Mouse (Mus musculus) activated CD4-positive, CD25-positive, alpha-beta regulatory T cell, adult 4 months (primary cell): ENCODE measurements around the gene F12. TPM values are rescaled to one million over a fixed set of nuclear protein-coding genes. Genes with fewer than 3 reads are reported as not detected.

Source experiments
- ATAC-seq: one replicate; pipeline ENCODE4 v1.8.0; 2017
- polyA plus RNA-seq, 2 experiments: library from polyadenylated mRNA; unstranded; fragments of 100-300 nt; shearing (Covaris generic); gene quantifications; one replicate each; pipeline ENCODE4 v1.2.1; 2017

F12 gene
- not detected for polyA plus RNA-seq

DNA sequence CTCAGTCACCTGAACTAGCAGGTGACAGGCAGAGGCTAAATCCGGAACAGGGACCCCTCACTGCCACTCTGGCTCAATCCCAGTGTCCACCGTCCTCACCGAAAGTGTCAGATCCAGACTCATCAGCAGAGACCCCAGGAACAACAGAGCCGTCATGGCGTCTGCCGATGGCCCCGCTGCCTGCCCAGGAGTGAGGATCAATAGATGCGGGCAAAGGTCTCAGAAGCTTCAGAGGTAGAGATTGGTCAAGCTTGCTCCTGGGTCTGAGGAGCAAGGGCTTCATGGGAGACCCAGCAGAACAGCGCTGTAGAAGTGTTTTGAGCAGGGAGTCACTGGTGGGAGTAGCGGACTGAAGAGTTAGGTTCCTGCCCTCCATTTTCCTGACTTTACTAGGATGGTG lies at the start of gene F12:
Gene F12, minus strand, starts transcription at position 181 of the 400 bp plus-strand sequence.
- ATAC-seq: no peak

DNA sequence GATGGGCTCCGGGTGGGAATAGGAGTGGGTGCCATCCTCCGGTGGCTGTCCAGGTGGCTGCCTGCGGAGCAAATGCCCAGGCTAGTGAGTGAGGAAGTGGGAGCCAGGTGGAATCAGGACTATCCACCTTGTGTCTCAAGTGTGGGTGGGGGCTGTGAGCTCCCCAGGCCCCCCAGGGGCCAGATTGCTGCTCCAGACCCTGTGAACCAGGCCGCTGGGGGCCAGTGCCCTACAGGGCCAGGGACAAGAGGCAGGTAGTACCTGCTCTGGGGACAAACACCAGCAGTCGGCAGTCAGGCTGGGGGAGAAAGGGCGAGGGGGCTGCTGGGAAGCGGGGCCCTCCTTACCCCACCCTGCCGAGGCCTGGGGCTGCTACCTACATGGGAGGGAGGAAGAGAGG lies 49.7 kb upstream of the F12 start:
- ATAC-seq: no peak

DNA sequence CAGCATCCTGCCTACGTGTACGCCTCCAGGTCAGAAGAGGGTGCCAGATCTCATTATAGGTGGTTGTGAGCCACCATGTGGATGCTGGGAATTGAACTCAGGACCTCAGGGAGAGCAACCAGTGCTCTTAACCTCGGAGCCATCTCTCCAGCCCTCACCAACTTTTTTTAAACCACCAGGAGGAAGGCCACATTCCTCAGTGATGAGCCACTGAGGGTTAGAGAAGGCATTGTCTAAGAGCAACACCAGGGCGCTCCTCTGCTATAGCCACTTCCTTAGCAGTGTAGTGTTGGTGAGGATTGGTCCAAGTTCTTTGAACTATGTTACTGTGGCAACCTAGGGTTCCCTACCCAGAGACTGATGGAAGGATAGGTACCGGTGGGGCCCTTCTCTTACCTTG lies 49.2 kb upstream of the F12 start:
- no peak for ATAC-seq

DNA sequence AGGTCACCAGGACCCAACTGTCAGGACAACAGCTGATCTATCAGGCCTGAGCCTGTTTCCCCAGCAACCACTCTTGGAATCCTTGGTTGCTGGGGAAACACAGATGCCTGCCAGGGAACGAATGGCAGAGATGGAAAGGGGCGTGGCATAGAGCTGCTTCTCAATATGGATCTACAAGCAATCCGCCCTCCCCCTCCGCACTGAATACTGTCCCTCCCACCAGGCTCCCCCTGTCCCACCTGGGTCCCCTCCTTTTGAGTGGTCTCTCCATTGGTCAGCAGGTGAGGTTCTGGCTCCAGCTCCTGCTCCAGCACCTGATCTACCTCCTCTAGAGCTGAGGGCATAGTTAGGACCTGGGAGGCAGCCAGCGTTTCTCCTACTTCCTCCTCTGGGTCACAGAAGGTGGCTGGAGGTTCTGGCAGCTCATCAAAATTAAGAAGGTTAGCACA lies 48.1 kb upstream of the F12 start:
- no peak for ATAC-seq

DNA sequence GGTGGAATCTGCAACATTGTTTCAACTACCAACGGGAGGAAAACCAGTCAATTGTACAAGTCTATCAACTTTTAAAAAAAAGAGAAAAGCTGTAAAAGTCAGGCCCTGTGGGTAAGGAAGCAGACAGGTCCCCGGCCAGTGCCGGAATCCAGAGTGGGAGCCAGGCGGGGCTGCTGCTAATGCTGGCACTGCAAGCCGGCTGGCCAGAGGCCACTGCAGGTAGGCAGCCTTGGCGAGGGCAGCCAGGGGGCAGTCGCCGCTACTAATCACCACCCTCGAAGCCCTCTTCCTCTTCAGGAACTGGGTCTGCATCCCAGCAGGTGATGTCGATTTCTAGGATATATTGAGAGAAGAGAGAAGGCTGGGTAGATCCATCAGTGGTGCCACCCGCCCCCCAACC lies 47.4 kb upstream of the F12 start:
- no peak for ATAC-seq

DNA sequence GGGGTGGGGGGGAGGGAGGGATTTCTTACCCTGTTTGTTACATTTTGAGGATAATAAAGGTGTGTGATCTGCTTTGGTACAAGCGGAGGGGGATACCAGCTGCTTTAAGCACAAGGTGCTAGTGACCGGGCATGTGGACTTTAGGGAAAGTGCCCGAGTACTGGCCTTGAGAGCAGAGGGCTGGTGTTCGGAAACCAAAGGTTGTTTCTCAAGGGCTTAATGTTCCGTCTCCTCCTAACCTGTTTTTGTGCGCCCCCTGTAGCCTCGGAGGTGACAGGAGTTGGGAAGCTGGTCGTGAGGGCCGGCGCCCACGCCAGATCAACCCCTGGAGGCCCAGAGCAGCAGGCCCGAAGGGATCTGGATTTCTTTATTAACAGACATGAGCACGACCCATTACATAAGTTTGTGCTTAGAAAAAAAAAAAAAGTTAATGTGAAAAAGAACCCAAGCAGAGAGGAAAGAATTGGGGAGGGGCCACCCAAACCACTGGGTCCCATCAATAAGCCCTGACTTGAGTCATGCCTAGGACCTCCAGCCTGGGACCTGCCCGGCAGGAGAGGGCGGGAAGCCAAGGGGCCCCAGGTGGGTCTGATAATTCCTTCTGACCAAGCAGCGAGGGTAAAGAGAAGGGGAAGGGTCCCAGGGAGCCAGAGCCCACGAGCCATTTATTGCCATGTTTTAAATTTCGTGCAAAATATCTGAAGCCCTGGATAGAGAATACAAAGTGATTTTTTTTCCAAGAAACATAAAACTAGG lies 46.7 kb upstream of the F12 start:
- ATAC-seq: no peak

DNA sequence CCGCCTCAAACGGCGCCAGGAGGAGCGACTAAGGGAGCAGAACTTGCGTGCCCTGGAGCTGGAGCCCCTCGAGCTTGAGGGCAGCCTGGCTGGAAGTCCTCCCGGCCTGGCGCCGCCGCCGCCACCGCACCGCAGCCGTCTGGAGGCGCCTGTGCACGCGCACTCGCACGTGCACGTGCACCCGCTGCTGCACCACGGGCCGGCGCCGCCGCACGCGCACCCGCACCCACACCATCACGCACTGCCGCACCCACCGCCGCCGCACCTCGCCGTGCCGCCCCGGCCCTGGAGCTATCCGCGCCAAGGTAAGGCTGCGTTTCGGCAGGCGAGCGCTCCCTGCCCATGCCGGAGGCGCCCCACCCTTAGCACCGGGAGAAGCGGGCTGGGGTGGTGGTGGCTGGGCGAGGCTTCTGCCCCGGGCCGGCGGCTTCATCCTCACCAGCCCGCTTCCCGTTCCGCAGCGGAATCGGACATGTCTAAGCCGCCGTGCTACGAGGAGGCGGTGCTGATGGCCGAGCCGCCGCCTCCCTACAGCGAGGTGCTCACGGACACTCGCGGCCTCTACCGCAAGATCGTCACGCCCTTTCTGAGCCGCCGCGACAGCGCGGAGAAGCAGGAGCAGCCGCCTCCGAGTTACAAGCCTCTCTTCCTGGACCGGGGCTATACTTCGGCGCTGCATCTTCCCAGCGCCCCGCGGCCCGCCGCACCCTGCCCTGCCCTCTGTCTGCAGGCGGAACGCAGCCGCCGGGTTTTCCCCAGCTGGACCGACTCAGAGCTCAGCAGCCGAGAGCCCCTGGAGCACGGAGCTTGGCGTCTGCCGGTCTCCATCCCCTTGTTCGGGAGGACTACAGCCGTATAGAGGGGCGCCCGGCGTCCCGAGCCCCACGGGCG lies 45.8 kb upstream of the F12 start:
- ATAC-seq: peak; percentile 17

DNA sequence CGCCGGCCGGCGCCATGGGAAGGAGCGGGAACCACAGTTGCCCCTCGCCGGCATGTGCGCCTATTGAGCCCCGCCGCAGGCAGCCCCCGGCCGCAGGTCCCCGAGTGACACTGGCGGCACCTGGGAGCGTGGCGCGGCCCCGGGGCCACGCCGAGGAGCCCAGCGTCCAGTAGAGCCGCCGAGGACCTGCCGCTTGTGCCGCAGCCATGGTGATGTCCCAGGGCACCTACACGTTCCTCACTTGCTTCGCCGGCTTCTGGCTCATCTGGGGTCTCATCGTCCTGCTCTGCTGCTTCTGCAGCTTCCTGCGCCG lies 45.2 kb upstream of the F12 start:
- ATAC-seq: no peak

DNA sequence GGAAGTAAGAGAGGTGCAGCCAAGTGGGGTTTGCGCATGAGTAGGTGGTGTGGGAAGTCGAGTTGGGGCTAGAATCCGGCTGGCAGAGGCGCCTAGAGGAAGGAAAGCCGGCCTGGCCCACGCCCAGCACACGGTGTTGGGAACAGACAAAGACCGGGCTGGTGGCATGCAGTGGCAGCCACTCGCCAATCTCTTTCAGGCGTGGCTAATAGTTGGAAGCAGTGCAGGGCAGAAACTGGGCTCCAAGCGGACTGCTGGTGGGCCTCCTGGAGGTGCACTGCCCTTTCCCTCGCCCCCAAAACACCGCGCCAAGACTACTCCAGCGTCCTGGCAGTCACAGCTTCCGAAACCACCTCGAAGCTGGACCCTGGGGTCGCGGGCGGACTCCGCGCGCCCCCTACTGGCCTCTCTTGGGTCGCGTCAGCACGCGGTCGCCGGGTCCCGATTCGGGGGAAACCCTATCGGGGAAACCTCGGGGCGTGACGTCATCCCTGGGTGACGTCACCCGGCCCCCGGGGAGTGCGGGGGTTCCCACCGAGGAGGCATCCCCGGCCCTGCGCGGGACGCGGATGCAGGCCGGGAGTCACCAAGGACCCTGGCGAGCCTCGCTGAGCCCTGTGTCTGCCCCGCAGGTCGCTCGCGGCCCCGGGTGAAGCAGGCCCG lies 44.7 kb upstream of the F12 start:
- ATAC-seq: peak; percentile 64

DNA sequence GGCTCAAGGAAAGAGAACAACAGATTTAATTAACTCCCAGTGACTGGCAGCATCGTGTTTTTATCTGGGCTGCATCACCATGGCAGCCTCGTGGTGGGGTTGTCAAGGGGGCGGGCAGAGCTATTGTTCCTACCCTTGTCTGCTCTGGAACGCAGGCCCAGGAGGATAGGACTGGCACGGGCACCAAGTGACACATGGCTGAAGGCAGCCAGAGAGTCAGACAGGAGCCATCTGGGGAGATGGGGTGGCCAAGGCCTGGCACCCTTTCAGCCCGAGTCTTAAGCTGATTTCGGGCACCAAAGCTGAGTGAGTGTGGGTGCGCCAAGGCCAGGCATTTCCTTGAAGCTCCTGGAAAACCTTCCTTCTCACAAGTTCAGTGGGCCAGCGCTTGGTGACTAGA lies 43.8 kb upstream of the F12 start:
- no peak for ATAC-seq

DNA sequence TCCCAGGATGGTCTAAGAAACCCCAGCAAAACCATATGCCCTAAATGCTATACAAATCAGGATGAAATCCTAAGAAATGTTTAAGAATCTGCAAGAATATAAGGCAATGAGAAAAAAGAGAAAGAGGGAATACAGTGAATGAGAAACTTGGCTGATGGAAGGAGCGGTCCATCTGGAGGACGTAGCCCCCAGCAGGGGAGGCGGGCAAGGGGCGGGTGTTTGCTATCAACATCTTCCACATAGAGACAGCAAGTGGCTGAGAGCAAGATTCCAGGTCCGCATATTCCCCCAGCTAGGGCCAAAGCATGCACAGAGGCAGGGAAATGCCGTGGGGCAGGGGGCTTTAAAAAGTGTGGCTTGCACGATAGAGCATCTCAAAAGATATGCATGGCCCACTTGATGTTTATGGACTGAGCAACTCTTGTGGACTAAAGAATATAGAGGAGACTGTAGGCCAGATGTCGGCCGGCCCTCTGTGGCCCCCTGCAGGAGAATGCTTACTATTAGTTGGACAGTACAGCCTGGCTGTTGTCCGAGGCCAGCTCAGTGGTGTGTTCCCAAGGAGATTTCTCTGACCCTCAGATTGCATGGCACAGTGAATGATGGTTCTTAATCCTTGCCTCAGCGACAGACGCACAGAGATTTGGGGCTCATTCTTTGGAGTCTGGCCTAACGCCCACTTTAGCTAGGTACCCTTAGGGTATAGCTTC lies 42.4 kb upstream of the F12 start:
- no peak for ATAC-seq

DNA sequence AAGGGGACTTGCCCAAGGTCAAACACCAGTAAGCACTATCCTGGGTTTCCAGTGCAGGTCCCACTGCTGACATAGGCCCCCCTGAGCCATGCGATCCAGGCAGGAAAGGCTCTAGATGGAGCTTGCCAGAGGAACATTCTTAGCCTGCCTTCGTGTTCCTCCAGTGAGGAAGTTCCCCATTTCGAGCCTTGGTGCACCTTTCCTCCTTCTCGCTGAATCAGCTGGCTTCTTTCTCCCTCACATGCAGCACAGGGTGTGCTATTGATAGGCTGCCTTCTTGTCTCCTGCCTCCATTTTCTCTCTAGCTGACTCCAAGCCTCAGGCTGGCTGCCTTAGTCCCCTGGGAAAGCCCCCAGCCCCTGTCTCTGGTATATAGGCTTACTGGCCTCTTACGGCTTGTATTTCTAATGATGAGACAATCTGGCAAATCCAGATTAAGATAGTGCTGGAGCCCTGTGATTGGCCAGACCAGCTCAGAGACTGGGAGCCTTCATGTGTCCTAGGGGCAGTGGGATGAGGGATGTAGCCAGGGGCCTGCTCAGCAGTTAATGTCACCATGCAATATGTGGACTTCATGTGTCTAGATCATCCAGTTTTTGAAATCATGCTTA lies 39.3 kb upstream of the F12 start:
- no peak for ATAC-seq

DNA sequence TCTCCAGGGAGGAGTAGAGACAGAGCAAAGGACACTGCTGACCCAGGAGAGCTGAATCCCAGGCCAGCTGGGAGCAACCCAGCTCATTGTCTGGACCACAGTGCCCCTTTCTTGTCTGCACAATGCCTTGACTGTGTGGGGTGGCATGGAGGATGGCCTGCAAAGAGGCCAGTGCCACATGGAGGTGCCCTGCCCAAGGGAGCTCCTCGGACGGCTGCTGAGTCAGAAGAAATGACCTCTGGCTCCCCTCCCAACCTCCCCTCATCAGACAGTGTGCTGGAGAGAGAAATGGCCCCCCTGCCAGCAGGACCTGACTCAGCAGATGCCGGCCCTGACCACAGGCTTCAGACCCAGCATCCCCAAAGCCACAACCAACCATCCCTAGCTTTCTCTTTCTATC lies 38.6 kb upstream of the F12 start:
- ATAC-seq: no peak

DNA sequence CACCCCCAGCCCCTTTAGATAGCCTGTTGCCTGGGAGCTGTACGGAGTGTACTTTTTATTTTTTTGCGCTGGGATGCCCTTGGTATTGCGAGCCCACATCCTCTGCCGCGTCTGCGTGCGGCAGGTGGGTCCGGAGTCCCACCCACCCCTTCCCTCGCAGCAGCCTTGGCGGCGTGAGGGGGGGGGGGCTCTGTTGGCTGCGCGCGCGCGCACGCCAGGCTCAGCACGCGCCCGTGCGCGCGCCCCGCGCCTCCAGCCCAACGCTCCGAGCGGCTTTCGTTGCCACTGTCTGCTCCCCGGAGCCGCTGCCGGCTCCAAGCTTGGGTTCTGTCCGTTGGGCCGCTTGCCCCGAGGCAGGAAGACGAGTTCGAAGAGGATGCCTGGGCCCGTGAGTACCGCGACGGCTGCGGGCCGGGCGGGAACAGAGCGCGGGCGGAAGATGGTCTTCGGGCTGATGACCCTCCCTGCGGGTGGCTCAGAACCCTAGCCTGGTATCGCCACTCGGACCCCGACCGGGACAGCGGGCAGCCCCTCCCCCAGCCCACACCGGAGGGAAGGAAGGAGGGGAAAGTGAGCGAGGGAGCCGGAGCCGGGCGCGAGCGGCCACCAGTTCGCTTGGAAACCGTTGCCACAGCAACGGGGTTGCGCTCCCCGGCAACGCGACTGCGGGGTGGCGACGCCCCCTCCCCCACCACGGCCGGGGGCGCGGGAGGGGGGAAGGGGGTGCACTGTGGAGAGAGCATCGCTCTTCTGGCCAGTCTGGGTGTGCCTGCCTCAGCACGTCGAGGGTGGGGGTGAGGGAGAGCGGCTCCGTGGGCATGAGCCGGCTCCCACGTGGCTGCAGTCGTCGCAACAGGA lies 37.7 kb upstream of the F12 start, which contains the start of gene Prr7:
Gene Prr7, plus strand, starts transcription at position 241 of the 858 bp plus-strand sequence.
- peak; percentile 62 for ATAC-seq

DNA sequence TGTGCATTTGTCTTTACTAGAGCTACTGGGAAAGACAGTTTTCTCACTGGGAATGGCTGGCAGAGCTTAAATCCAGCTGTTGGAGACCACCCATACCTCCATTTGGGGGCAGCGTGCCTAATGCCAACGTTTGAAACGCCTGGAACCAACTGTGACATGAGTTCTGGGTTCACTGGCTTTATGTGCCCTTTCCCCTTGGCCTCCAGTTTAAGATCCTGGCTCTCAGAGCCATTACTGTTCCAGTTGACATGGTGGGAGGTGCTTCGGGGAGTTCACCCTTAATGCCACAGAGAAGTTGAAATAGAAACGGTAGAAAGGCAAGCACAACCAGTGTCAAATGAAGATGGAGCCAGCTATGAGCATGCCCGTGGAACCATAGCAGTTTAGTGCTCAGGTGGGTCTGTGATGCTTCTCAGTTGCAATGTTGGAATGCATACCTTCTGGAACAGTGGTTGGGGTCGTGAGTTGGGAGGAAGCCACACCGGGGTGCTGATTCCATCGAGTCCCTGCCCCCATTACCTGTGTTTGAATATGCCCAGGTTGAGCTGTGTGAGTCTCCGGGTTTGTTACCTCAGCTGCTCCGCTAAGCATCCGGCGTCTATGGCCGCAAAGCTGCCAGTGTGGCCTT lies 36.9 kb upstream of the F12 start:
- ATAC-seq: peak; percentile 8

DNA sequence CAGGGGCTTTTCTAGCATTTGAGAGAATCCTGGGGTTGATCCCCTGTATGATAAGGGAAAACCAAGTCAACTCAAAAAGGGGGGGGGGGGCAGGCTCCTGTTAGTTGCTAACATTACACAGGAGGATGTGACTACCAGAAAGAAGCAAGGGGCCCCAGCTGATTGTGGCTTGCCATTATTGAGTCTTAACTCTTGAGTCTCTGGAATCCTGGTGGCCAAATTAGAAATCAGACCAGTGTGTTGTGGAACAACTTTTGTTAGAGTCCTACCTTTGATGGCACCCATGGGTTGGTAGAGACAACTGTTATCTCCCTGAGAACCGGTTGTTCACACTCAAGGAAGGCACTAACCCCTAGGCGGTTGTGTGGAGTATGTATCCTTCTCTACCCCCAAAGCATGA lies 36.4 kb upstream of the F12 start:
- no peak for ATAC-seq

DNA sequence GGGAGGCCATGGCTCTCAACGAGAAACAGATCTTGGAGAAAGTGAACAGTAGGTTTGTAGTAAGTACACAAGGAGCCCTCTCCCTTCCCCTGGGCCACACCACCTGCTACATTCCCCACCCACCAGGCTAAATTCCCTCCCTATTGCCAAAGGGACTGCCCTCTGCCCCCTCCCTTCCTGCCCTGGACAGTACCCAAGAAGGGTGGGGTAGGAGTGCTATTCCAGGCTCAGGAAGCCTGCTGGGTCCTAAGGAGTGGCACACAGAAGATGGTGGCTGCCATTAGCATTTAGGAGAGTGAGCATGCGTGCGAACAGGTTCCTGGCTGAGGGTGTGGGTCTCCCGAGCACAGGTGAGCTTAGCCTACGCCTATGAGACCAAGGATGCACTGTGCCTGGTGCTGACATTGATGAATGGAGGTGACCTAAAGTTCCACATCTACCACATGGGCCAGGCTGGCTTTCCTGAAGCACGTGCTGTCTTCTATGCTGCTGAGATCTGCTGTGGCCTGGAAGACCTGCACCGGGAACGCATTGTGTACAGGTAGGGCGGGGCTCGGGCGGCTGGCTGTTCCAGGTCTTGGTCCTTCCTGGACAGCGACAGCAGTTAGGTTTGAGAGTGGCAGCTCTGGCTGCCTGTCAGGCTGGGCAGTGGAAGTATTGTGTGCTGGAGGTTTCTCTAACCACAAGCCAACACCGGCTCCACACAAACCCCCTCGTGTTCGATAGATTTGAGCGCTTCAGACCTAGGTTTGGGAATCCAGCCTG lies 25.4 kb upstream of the F12 start:
- ATAC-seq: no peak

DNA sequence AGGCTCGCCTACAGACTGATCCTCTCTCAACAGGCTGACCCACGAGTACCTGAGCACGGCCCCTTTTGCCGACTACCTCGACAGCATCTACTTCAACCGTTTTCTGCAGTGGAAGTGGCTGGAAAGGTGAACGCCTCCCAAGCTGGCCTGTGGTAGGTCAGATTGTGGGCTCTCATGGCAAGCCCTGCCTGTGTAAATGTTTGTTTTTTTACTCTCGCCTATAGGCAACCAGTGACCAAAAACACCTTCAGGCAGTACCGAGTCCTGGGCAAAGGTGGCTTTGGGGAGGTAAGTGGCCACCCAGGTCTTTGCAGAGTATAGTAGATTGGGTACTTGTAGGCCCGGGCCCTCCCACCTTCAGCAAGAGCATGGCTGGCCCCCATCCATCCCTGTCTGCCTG lies 24.7 kb upstream of the F12 start:
- no peak for ATAC-seq

DNA sequence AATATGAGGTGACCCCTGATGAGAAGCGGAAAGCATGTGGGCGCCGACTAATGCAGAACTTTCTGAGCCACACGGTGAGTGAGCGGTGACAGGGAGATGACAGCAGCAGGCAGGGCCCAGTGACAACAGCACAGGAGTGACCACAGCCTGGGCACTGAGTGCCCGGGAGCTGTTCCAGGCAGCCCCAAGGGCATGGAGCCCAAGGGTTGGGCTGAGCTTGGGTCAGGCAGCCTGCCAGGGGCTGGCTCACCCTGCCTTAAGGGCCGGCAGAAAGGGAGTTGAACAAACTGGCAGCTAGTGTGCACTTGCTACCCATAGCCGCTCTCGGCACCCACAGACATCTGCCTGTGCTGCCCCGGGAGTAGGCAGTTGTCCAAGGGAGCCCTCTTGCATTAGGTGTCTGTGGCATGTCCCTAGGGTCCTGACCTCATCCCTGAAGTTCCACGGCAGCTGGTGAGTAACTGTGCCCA lies 24.0 kb upstream of the F12 start:
- no peak for ATAC-seq
